ENCODE assay signal across 28 mouse cellular contexts in the genomic region with DNA sequence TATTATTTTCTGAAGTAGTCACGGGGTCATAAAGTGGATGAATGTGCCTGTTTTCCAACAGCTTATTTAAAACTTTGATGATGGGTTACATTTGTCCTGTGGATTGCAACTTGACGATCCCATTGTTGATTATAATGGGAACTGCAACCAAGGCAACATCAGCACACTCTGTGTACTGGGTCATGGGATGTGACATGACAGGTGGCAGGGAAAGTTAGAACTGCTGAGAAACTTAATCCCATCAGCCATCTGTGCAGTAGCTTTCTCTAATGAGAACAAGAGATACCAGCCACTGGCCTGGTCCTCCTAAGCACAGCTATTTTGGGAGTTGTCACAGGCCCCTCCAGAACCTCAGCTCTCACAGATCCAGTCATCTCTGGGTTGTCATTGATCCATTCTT. TPM values are rescaled to one million over a fixed set of nuclear protein-coding genes. Genes with fewer than 3 reads are reported as not detected.
DNase-seq lines count a peak whose midpoint lies in the region; ATAC-seq and TF ChIP-seq lines count a peak whose summit lies in the region.
"Had no signal": no experiment of that assay in that cellular context is flagged by ENCODE, and none has a peak within 500 bp of the region (broad histone marks: within the 10 kb centered on the region; RNA-seq: fewer than 3 reads in every experiment).

No protein-coding gene starts in this region.

- no peaks in the 10 kb centered on the region for H3K36me3 ChIP-seq in heart, embryonic 16.5 days (ENCODE audit: control insufficient read depth, insufficient read depth)
- H3K36me3 ChIP-seq in myocyte (ENCODE audit: control insufficient read depth, insufficient read depth), result no peaks in the 10 kb centered on the region
- no peaks in the 10 kb centered on the region for H3K36me3 ChIP-seq in midbrain, embryonic 16.5 days (ENCODE audit: control insufficient read depth, insufficient read depth, low read length)
- H3K36me3 ChIP-seq: embryonic facial prominence, embryonic 12.5 days; forebrain, embryonic 12.5 days; forebrain, embryonic 15.5 days; G1E; heart, embryonic 12.5 days; heart, embryonic 15.5 days; hindbrain, embryonic 13.5 days; intestine, embryonic 15.5 days had no signal

- no peak overlapping the region for H3ac ChIP-seq in myocyte (ENCODE audit: control insufficient read depth, insufficient read length)

- peak; percentile 28; the same call in 1 of the 2 replicates for ATAC-seq in heart, embryonic 16.5 days (replicated peaks; ENCODE audit: extremely low read depth, insufficient read depth, low FRiP score)
- no peak for ATAC-seq in midbrain, embryonic 16.5 days
- ATAC-seq: forebrain, embryonic 15.5 days; hindbrain, embryonic 16.5 days; intestine, embryonic 15.5 days; Patski had no signal

- no peak for TF ChIP-seq POLR2A in myocyte (IDR thresholded peaks at IDR 0.05; ENCODE audit: insufficient read length, low read depth)

- 55% methylated on average over 2 of the region's 2 CpGs for WGBS in heart, embryonic 16.5 days
- WGBS in midbrain, embryonic 16.5 days, result 77% methylated on average over 2 of the region's 2 CpGs

- H3K4me1 ChIP-seq in heart, embryonic 16.5 days (ENCODE audit: control insufficient read depth, insufficient read depth, low read length), result no peaks in the 10 kb centered on the region
- H3K4me1 ChIP-seq in midbrain, embryonic 16.5 days (ENCODE audit: control insufficient read depth, insufficient read depth, low read length), result no peaks in the 10 kb centered on the region
- H3K4me1 ChIP-seq: embryonic facial prominence, embryonic 12.5 days; forebrain, embryonic 12.5 days; forebrain, embryonic 15.5 days; heart, embryonic 12.5 days; heart, embryonic 15.5 days; hindbrain, embryonic 13.5 days; intestine, embryonic 15.5 days had no signal

- no peak overlapping the region for H3K4me3 ChIP-seq in heart, embryonic 16.5 days (ENCODE audit: low read length)
- H3K4me3 ChIP-seq in myocyte, result no peak overlapping the region
- H3K4me3 ChIP-seq in midbrain, embryonic 16.5 days (ENCODE audit: low read depth, low read length), result no peak overlapping the region
- H3K4me3 ChIP-seq: embryonic facial prominence, embryonic 12.5 days; erythroblast, embryonic 14.5 days; forebrain, embryonic 12.5 days; forebrain, embryonic 15.5 days; heart, embryonic 12.5 days; heart, embryonic 15.5 days; hindbrain, embryonic 13.5 days; intestine, embryonic 15.5 days had no signal

- no peaks in the 10 kb centered on the region for H3K79me2 ChIP-seq in myocyte (ENCODE audit: control insufficient read depth, insufficient read depth)

- no peak overlapping the region for H3K27ac ChIP-seq in heart, embryonic 16.5 days (ENCODE audit: low read length)
- no peak overlapping the region for H3K27ac ChIP-seq in midbrain, embryonic 16.5 days (ENCODE audit: low read length)
- H3K27ac ChIP-seq: embryonic facial prominence, embryonic 12.5 days; forebrain, embryonic 12.5 days; forebrain, embryonic 15.5 days; heart, embryonic 15.5 days; hindbrain, embryonic 13.5 days; intestine, embryonic 15.5 days had no signal

- H3K9ac ChIP-seq in heart, embryonic 16.5 days (ENCODE audit: low read length), result no peak overlapping the region
- no peak overlapping the region for H3K9ac ChIP-seq in midbrain, embryonic 16.5 days (ENCODE audit: low read depth, low read length)
- H3K9ac ChIP-seq: embryonic facial prominence, embryonic 12.5 days; forebrain, embryonic 12.5 days; forebrain, embryonic 15.5 days; heart, embryonic 12.5 days; heart, embryonic 15.5 days; hindbrain, embryonic 13.5 days; intestine, embryonic 15.5 days had no signal

- peak; percentile 43 for DNase-seq in gastrocnemius, adult 18-20 months (ENCODE audit: low spot score)
- DNase-seq in gastrocnemius, postnatal 36 days, result no peak
- no peak for DNase-seq in heart, postnatal 25 days (ENCODE audit: low spot score)
- peak; percentile 62 for DNase-seq in skeletal muscle tissue, adult 2 months (ENCODE audit: low read depth, low spot score)
- DNase-seq: adrenal gland, postnatal 10 days; adrenal gland, postnatal 36 days; B cell, adult 2 months; cerebellum, adult 18-20 months; cerebellum, adult 9-10 months; cerebellum, postnatal 14 days; heart, adult 18-20 months; heart, postnatal 14 days had no signal

- peak overlapping the region; percentile 21; the same call in 1 of the 2 replicates for H3K4me2 ChIP-seq in heart, embryonic 16.5 days (ENCODE audit: low read depth, low read length)
- H3K4me2 ChIP-seq in myocyte (ENCODE audit: low read depth), result no peak overlapping the region
- no peak overlapping the region for H3K4me2 ChIP-seq in midbrain, embryonic 16.5 days (ENCODE audit: low read length)
- H3K4me2 ChIP-seq: embryonic facial prominence, embryonic 12.5 days; forebrain, embryonic 12.5 days; forebrain, embryonic 15.5 days; heart, embryonic 12.5 days; heart, embryonic 15.5 days; hindbrain, embryonic 13.5 days; intestine, embryonic 15.5 days had no signal

- intact Hi-C loops in gastrocnemius, postnatal 36 days (cut with DNase I), result no loop called here
- intact Hi-C loops in heart, postnatal 25 days (cut with DNase I), result no loop called here

- H3K27me3 ChIP-seq in heart, embryonic 16.5 days (ENCODE audit: control insufficient read depth, insufficient read depth, low read length), result no peaks in the 10 kb centered on the region
- H3K27me3 ChIP-seq in myocyte (ENCODE audit: control insufficient read depth, insufficient read depth, insufficient read length), result no peaks in the 10 kb centered on the region
- no peaks in the 10 kb centered on the region for H3K27me3 ChIP-seq in midbrain, embryonic 16.5 days (ENCODE audit: control insufficient read depth, insufficient read depth, low read depth, low read length)
- H3K27me3 ChIP-seq: CH12.LX; embryonic facial prominence, embryonic 12.5 days; forebrain, embryonic 15.5 days; heart, embryonic 12.5 days; heart, embryonic 15.5 days; hindbrain, embryonic 13.5 days; intestine, embryonic 15.5 days had no signal

- no peaks in the 10 kb centered on the region for H3K9me3 ChIP-seq in heart, embryonic 16.5 days (replicated peaks; ENCODE audit: control insufficient read depth, low read length)
- H3K9me3 ChIP-seq in midbrain, embryonic 16.5 days (replicated peaks; ENCODE audit: control insufficient read depth, low read length, poor library complexity, severe bottlenecking), result no peaks in the 10 kb centered on the region
- H3K9me3 ChIP-seq: embryonic facial prominence, embryonic 12.5 days; forebrain, embryonic 12.5 days; forebrain, embryonic 15.5 days; G1E; heart, embryonic 12.5 days; heart, embryonic 15.5 days; hindbrain, embryonic 13.5 days; intestine, embryonic 15.5 days had no signal

TF ChIP-seq in myocyte, 11 proteins besides CTCF, POLR2A, EP300 and RAD21:
- TF ChIP-seq MYOD1 (IDR thresholded peaks at IDR 0.05; ENCODE audit: control insufficient read depth in 1 of 3, insufficient read length in 2 of 3, low read depth in 2 of 3) (peak; percentile 17 to 90 (median 67)), TCF12 (IDR thresholded peaks at IDR 0.05; ENCODE audit: insufficient read depth, poor library complexity, severe bottlenecking) (no peak), TCF3 (IDR thresholded peaks at IDR 0.05; ENCODE audit: insufficient read length, low read depth) (no peak), MYOG (IDR thresholded peaks at IDR 0.05; ENCODE audit: control insufficient read depth in 1 of 3, insufficient read depth in 1 of 3, insufficient read length in 2 of 3, low read depth in 2 of 3) (peak in 2 of 3 experiments; percentile 46 to 53), CEBPB (IDR thresholded peaks at IDR 0.05; ENCODE audit: insufficient read depth, poor library complexity, severe bottlenecking) (no peak), USF1 (IDR thresholded peaks at IDR 0.05; ENCODE audit: low read depth) (no peak), POLR2AphosphoS2 (IDR thresholded peaks at IDR 0.05; ENCODE audit: insufficient read length, low read depth) (no peak)

RNA-seq across cellular contexts. Expression of a gene that starts 8.5 kb away (rescaled TPM):
- total RNA-seq in gastrocnemius, adult 18-20 months (2021), result 100 to 1,000 TPM; 352 to 355 TPM
- total RNA-seq in gastrocnemius, postnatal 36 days (2021), result 100 to 1,000 TPM; 281 to 289 TPM
- 745 and 790 TPM in 2 replicates for polyA plus RNA-seq in heart, embryonic 16.5 days (2015; fragmentation: Nextera tagmentation; extraction: Ambion mirVana)
- 100 to 1,000 TPM; 393 to 458 TPM for total RNA-seq in heart, postnatal 25 days (2021)
- polyA plus RNA-seq in myocyte (2012; fragmentation: generic; extraction: Trizol), result 55.1 TPM
- not detected in 2 replicates for polyA plus RNA-seq in midbrain, embryonic 16.5 days (2015; fragmentation: Nextera tagmentation; extraction: Ambion mirVana)
- total RNA-seq: CH12.LX; G1E; hematopoietic stem cell, adult 5-6 weeks had no signal
- polyA plus RNA-seq: erythroblast, embryonic 14.5 days; forebrain, embryonic 12.5 days; G1E; hindbrain, embryonic 16.5 days; Patski had no signal

Comparison
In these comparisons a context has a peak if more than half of its experiments do, and no peak if none do; other contexts are left out.
1. DNase-seq: peak in gastrocnemius, adult 18-20 months (single experiment) and skeletal muscle tissue, adult 2 months (single experiment); none in gastrocnemius, postnatal 36 days (0 of 2) and heart, postnatal 25 days (single experiment).